Mouse (Mus musculus) intestine, embryonic 16.5 days (tissue): ENCODE data around the gene Apbb1ip. TPM values are rescaled to one million over a fixed set of nuclear protein-coding genes. Genes with fewer than 3 reads are reported as not detected.

Source experiments
- ATAC-seq: fragments of 200-750 bp; cut with Nextera tagmentation; 2 replicates; pipeline ENCODE4 v1.8.0; 2017; ENCODE audit warnings: moderate TSS enrichment, moderate library complexity
- H3K27ac ChIP-seq: fragments of 300-500 bp; sonication (generic); 2 replicates; pipeline ENCODE4 v1.5.1; 2014; ENCODE audit warnings: mild to moderate bottlenecking, low read length
- H3K27me3 ChIP-seq: fragments of 300-500 bp; sonication (generic); replicated peaks from 2 replicates; pipeline ENCODE4 v1.6.1; 2014; ENCODE audit warnings: low read length, control low read depth, mixed read lengths; ENCODE audit not compliant: control insufficient read depth, insufficient read depth
- H3K36me3 ChIP-seq: fragments of 300-500 bp; sonication (generic); 2 replicates; pipeline ENCODE4 v1.6.1; 2014; ENCODE audit warnings: low read length, control low read depth; ENCODE audit not compliant: control insufficient read depth, insufficient read depth
- H3K4me1 ChIP-seq: fragments of 300-500 bp; sonication (generic); 2 replicates; pipeline ENCODE4 v1.6.1; 2014; ENCODE audit warnings: low read length, control low read depth, mixed read lengths; ENCODE audit not compliant: control insufficient read depth, insufficient read depth
- H3K4me2 ChIP-seq: fragments of 300-500 bp; sonication (generic); 2 replicates; pipeline ENCODE4 v1.6.1; 2014; ENCODE audit warnings: low read depth, low read length, control low read depth
- H3K4me3 ChIP-seq: fragments of 300-500 bp; sonication (generic); 2 replicates; pipeline ENCODE4 v1.5.1; 2014; ENCODE audit warnings: mild to moderate bottlenecking, low read length
- H3K9ac ChIP-seq: fragments of 300-500 bp; sonication (generic); 2 replicates; pipeline ENCODE4 v1.6.1; 2014; ENCODE audit warnings: low read depth, low read length
- H3K9me3 ChIP-seq: fragments of 300-500 bp; sonication (generic); 2 replicates; pipeline ENCODE4 v1.6.1; 2016; ENCODE audit warnings: low read length, control low read depth; ENCODE audit not compliant: control insufficient read depth
- WGBS: fragments of 180-500 bp; shearing (Covaris S2); extraction: QIAGEN DNeasy Blood & Tissue Kit; methylation state at CpG from one replicate; pipeline ENCODE4 v1.1.7; 2014; 5-methylcytosine and 5-hydroxymethylcytosine counted together
- polyA plus RNA-seq: library from polyadenylated mRNA; unstranded; fragments of >200 nt; fragmentation: Nextera tagmentation; extraction: Ambion mirVana; gene quantifications from 2 replicates; pipeline ENCODE4 v1.2.1, GENCODE M21; 2015

Gene Apbb1ip
- polyA plus RNA-seq, 1 experiment from 2014 or later, result 1.5 TPM

DNA sequence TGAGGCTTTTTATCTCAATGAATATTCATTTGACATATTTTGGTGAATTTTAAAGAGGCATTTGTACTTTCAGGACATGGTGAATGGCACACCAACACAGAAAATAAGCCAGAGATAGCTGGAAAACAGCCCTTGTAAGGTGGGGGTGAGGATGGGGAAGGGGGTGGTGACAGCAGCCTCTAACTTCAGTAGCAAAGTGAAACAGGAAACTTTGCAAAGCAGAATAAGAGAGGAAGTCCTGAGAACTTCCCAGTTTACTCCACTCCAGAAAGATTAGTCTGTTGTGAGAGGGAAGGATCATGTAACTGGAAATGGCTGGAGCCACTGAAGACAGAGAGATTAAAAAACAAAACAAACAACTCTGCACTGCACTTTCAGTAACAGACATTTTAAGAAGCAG is 26.0 kb upstream of the Apbb1ip start:
- H3K27ac ChIP-seq, result no peak overlapping the region
- no peak for ATAC-seq
- no peak overlapping the region for H3K4me3 ChIP-seq
- H3K9ac ChIP-seq, result no peak overlapping the region
- no peaks in the 10 kb centered on the region for H3K27me3 ChIP-seq
- H3K9me3 ChIP-seq, result no peaks in the 10 kb centered on the region
- H3K36me3 ChIP-seq, result no peaks in the 10 kb centered on the region
- no peak overlapping the region for H3K4me2 ChIP-seq
- peaks cover 2% of the 10 kb centered on the region; the same call in 1 of the 2 replicates for H3K4me1 ChIP-seq

DNA sequence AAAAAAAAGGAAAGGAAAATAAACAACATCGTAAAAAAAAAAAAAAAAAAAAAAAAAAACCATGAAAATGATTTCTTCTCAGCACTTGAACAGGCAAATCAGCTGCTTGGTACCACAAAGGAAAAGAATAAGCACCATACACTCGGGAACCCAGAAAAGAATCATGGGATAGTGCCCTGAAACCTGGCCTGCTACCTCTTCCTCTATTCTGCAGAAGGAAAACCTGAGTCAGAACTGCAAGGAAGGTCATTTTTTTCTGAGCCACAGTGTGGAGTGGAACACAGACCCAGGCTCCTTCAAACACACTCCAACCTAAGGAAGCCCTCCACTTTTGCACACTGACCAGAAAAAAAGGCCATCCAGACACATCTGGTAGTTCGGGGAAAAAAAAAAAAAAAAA is 24.1 kb upstream of the Apbb1ip start:
- Histone ChIP-seq H3K27me3 (no peaks in the 10 kb centered on the region), H3K36me3 (no peaks in the 10 kb centered on the region), H3K9ac (no peak overlapping the region), H3K27ac (no peak overlapping the region), H3K4me3 (no peak overlapping the region), H3K4me1 (no peaks in the 10 kb centered on the region), H3K9me3 (no peaks in the 10 kb centered on the region), H3K4me2 (no peak overlapping the region)
- ATAC-seq, result no peak
- 83% methylated on average over 3 of the region's 3 CpGs for WGBS

DNA sequence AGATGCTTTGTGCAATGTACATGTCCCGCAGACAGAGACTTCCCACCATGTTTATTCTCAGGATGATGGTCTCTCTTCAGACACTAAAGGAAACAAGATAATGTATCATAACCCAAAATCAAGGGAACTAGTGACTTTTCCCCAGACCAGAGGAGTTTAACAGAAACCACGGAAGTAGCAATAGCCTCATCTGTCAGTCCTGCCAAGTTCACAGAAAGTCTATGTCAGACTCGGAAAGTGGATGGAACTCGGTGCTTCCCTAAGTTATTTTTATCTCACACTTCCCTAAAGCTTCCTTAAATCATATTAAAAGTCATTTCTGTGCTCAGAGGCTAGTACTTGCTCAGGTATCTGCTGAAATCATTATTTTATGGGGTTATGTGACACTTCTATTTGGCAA is 21.4 kb upstream of the Apbb1ip start:
- no peak overlapping the region for H3K9ac ChIP-seq
- H3K27me3 ChIP-seq, result no peaks in the 10 kb centered on the region
- WGBS, result 75% methylated on average over 4 of the region's 4 CpGs
- no peaks in the 10 kb centered on the region for H3K9me3 ChIP-seq
- H3K4me3 ChIP-seq, result no peak overlapping the region
- H3K27ac ChIP-seq, result no peak overlapping the region
- H3K4me1 ChIP-seq, result no peaks in the 10 kb centered on the region
- ATAC-seq, result no peak
- H3K4me2 ChIP-seq, result no peak overlapping the region
- H3K36me3 ChIP-seq, result no peaks in the 10 kb centered on the region

DNA sequence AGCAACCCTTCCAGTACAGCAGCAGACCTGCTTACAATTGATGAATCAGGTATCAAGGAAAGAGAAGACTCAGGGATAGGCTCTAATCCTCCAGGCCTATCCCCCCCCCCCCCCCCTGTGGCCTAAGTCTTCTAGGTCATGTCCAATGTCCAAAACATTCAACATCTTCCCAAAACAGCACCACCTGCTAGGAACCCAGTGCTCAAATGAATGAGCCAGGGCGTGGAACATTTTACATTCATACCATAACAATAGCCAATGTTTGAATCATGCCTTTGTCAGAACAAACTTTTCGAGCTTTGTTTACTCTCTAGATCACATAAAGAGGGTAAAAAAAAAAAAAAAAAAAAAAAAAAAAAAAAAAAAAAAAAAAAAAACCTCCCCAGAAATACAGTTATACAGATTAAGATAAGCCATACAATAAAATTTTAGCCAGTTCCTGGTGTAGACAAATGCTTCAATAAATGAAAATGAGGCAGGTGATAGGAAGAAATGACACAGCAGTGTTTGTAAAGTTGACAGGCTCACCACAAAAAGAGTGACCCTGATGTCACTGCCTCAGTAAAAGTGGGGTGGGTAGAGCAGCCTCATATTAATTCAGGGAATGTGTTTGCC is 20.3 kb upstream of the Apbb1ip start:
- Histone ChIP-seq H3K4me2 (no peak overlapping the region), H3K36me3 (no peaks in the 10 kb centered on the region), H3K4me3 (no peak overlapping the region), H3K4me1 (no peaks in the 10 kb centered on the region), H3K9ac (no peak overlapping the region), H3K9me3 (no peaks in the 10 kb centered on the region), H3K27ac (no peak overlapping the region), H3K27me3 (no peaks in the 10 kb centered on the region)
- 62% methylated on average over 2 of the region's 2 CpGs for WGBS
- ATAC-seq, result peak; percentile 43; the same call in 1 of the 2 replicates

DNA sequence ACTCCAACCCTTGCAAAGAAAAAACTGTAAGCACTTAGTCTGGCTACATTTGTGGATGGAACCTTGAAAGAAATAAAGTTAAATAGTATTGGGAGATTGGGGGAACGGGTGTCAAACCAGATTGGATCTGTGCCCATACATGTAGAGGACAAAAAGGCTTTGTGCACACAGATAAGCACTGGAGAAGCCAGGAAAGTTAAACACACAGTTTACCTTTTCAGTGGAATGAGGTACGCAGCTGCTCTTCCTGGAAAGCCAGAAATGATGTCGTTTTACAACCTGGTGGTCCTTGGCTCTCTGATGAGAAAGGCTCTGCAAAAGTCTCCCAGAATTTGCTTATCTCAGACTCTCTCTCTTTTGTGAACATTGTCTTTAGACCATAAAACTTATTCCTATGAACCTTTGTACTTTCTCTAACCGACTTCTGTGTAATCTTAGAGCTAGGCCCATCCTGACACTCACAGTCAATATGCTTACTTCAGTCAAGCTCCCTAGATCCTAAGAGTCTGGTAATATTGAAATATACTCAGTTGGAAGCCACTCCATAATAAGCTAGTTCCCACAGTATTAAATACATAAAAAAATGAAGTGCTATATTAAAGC is 19.6 kb upstream of the Apbb1ip start:
- Histone ChIP-seq H3K4me3 (no peak overlapping the region), H3K4me1 (no peaks in the 10 kb centered on the region), H3K9me3 (no peaks in the 10 kb centered on the region), H3K9ac (no peak overlapping the region), H3K27me3 (no peaks in the 10 kb centered on the region), H3K27ac (no peak overlapping the region), H3K4me2 (no peak overlapping the region), H3K36me3 (no peaks in the 10 kb centered on the region)
- 57% methylated on average over 4 of the region's 4 CpGs for whole genome bisulfite sequencing
- peak; percentile 79 for ATAC-seq

DNA sequence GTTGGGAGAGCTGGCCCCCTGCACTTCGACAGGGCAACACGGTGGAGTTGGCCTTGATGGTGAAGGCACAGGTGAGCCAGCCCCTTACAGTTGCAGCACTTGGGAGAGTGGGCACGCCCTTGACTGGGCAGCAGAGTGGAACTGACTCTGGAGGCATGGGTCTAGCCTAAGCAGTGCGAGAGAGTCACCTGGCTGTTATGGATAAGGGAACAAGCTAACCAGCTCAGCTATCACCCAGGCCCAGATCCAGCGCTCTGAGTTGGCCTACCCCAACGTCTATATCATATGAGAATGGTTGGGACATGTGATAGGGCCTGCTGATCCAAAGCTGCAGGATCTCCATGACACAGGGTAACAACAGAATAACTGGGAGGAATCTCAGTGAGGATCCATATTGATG is 18.3 kb upstream of the Apbb1ip start:
- Histone ChIP-seq H3K9me3 (no peaks in the 10 kb centered on the region), H3K36me3 (no peaks in the 10 kb centered on the region), H3K4me1 (no peaks in the 10 kb centered on the region), H3K27ac (no peak overlapping the region), H3K4me3 (no peak overlapping the region), H3K9ac (no peak overlapping the region), H3K27me3 (no peaks in the 10 kb centered on the region), H3K4me2 (no peak overlapping the region)
- peak; percentile 19; the same call in 1 of the 2 replicates for ATAC-seq
- WGBS, result 84% methylated on average over 6 of the region's 6 CpGs

DNA sequence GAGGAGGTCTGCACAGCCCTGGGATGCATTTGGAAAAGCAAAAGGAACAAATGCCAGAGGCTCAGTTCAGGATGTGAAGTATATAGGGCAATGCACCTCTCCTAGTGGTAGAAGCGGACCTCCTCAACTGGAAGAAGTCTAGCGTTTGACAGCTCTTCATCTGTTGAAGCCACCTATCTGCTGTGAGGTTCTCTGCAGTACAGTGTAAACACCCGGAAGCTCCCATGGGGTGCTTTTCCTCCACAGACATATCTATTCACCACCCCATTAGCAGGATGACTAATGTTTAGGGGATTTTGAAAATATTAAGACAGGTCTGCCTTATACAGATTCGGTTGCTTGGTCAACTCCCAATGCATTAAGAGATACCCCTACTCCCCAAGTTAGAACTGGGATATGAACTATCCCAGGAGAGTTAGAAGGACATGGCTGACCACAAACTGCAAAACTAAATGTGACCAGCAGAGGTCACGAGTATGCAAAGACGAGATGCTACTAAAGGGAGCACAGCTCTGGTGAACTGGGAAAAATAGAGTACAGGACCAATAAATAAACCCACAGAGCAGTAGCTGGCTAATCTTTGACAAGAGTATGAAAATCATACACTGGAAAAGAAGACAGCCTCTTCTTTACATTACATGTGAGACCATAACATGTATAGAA is 15.5 kb upstream of the Apbb1ip start:
- no peaks in the 10 kb centered on the region for H3K4me1 ChIP-seq
- no peak overlapping the region for H3K9ac ChIP-seq
- WGBS, result 44% methylated on average over 6 of the region's 6 CpGs
- no peak overlapping the region for H3K27ac ChIP-seq
- no peak overlapping the region for H3K4me3 ChIP-seq
- 0 out of 2 replicates have a peak, but pooled peaks have one; percentile 47 for ATAC-seq
- no peak overlapping the region for H3K4me2 ChIP-seq
- H3K36me3 ChIP-seq, result no peaks in the 10 kb centered on the region
- no peaks in the 10 kb centered on the region for H3K27me3 ChIP-seq
- no peaks in the 10 kb centered on the region for H3K9me3 ChIP-seq

DNA sequence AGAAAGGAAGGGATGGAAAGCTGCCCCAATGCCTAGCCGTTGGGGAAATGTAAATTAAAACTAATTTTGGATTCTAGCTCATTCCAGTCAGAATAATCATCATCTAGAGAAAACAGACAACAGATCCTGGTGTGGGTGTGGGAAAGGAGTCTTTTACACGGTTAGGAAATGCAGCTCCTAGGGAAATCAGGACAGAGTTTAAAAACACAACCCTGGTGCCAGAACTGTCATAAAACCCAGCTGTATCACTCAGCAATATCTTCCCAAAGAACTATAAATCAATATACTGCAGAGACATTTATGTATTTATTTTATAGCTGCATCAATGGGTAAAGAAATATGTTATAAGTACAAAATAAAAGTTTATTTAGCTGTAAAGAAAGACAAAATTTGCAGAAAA is 13.4 kb upstream of the Apbb1ip start:
- 31% methylated on average over 2 of the region's 2 CpGs for WGBS
- no peaks in the 10 kb centered on the region for H3K9me3 ChIP-seq
- H3K4me2 ChIP-seq, result no peak overlapping the region
- no peaks in the 10 kb centered on the region for H3K4me1 ChIP-seq
- H3K27ac ChIP-seq, result no peak overlapping the region
- H3K4me3 ChIP-seq, result no peak overlapping the region
- H3K27me3 ChIP-seq, result no peaks in the 10 kb centered on the region
- no peaks in the 10 kb centered on the region for H3K36me3 ChIP-seq
- no peak overlapping the region for H3K9ac ChIP-seq
- no peak for ATAC-seq

DNA sequence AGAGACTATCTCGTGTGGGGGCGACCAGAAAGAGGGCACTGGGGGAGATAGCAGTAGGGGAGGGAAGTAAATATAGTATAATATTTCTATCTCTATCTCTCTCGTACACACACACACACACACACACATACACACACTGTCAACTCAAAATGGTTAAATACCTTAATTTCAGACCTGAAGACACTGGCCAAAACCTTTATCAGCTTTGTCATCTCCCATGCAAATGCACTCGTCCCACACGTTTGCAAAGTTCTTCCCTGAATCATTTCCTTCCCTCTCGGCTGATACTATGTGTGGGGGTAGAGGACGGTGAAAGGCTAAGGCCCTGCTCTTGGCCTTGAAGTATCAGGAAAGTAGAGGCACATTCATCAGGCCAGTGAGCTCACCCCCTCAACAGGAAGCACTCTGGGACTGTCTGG is 12.8 kb upstream of the Apbb1ip start:
- Histone ChIP-seq H3K9ac (no peak overlapping the region), H3K36me3 (no peaks in the 10 kb centered on the region), H3K4me2 (no peak overlapping the region), H3K4me3 (no peak overlapping the region), H3K9me3 (no peaks in the 10 kb centered on the region), H3K27me3 (no peaks in the 10 kb centered on the region), H3K4me1 (no peaks in the 10 kb centered on the region), H3K27ac (no peak overlapping the region)
- ATAC-seq, result no peak
- WGBS, result 64% methylated on average over 7 of the region's 7 CpGs
